8 mouse cellular contexts compared by ENCODE assay signal in the genomic region with DNA sequence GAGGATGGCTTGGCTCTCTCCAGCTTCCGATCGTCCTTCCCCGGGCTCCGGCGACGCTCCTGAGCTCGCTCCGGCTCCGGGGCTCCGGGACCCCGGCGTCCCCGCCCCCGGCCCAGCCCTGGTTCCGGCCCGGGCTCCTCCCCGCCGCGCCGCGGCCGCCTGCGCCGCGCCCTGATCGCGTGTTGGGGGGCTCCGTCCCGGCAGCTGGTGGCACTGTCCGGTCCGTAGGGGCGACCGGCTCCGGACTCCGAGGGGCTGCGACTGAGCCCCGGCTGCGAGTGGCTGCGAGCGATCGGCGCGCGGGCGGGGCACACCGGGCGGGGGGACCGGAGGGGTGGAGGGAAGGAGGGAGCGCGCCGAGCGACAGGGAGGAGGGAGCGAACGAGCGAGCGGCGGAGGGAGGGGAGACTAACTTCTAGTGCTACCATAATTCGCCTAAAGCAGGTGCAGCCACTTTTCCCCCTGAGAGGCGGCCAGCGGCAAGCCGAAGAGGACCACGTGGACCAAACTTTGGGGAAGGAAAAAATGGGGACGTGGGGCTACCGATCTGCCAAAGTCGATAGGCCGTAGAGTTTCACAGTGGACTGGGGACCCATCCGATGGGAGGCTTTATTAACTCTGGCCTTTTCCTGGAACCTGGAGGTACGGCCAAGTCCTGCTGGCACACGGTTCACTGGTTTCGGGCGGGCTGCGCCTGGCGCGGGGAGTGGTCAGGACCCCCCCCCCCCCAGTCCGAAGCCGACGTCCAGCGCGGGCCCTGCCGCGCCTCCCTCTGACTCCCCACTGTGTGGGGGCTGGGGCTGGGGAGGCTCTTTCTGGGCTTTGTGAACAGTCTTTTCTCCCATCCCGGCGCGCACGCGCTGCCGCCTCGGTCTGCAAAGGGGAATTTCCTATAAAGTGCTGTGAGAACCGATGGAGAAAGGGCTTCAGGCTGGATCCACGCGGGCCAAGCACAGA. TPM values are rescaled to one million over a fixed set of nuclear protein-coding genes. Genes with fewer than 3 reads are reported as not detected.
DNase-seq lines count a peak whose midpoint lies in the region; ATAC-seq and TF ChIP-seq lines count a peak whose summit lies in the region.

A gene (minus strand): TSS at position 263 of the 957 bp plus-strand sequence.

- peaks cover 48% of the 10 kb centered on the region for H3K27me3 ChIP-seq in erythroblast, embryonic 14.5 days (ENCODE audit: control insufficient read depth)
- no peaks in the 10 kb centered on the region for H3K27me3 ChIP-seq in intestine, postnatal 0 days (replicated peaks; ENCODE audit: control insufficient read depth, insufficient read depth, low read length)
- H3K27me3 ChIP-seq in limb, embryonic 11.5 days (ENCODE audit: control insufficient read depth, insufficient read depth, low read length): peaks cover 12% of the 10 kb centered on the region
- peaks cover 5% of the 10 kb centered on the region; the same call in 1 of the 2 replicates for H3K27me3 ChIP-seq in midbrain, embryonic 13.5 days
- no peaks in the 10 kb centered on the region for H3K27me3 ChIP-seq in small intestine, adult 2 months (ENCODE audit: control insufficient read depth, insufficient read depth, low read length)

- 0 out of 2 replicates have a peak, but pooled peaks have one; percentile 3 for TF ChIP-seq CTCF in intestine, postnatal 0 days (IDR thresholded peaks at IDR 0.05; ENCODE audit: low read depth)
- TF ChIP-seq CTCF in small intestine, adult 2 months (IDR thresholded peaks at IDR 0.05; ENCODE audit: extremely low read depth, insufficient read length, insufficient replicate concordance, low read depth, low read length): no peak

- peak within 1 kb of the TSS; percentile 95 for H3K27ac ChIP-seq in intestine, postnatal 0 days (ENCODE audit: low read depth, low read length)
- H3K27ac ChIP-seq in limb, embryonic 11.5 days (replicated peaks; ENCODE audit: low read depth, low read length): peak within 1 kb of the TSS; percentile 91
- peak within 1 kb of the TSS; percentile 94 for H3K27ac ChIP-seq in midbrain, embryonic 13.5 days
- H3K27ac ChIP-seq in small intestine, adult 2 months (ENCODE audit: insufficient read depth, low read depth, low read length): peak within 1 kb of the TSS; percentile 79

- TF ChIP-seq POLR2A in small intestine, adult 2 months (IDR thresholded peaks at IDR 0.05; ENCODE audit: low read depth, low read length): peak; percentile 42; the same call in 1 of the 2 replicates

- WGBS in intestine, postnatal 0 days: under 1% methylated on average over 90 of the region's 91 CpGs
- WGBS in limb, embryonic 11.5 days: under 1% methylated on average over 87 of the region's 91 CpGs
- under 1% methylated on average over 89 of the region's 91 CpGs for WGBS in midbrain, embryonic 13.5 days
- under 1% methylated on average over 90 of the region's 91 CpGs for WGBS in small intestine, adult 2 months

- H3K4me1 ChIP-seq in erythroblast, embryonic 14.5 days (ENCODE audit: control insufficient read depth): peaks cover 40% of the 10 kb centered on the region
- H3K4me1 ChIP-seq in intestine, postnatal 0 days (replicated peaks; ENCODE audit: control insufficient read depth, insufficient read depth, low read length): peaks cover 12% of the 10 kb centered on the region
- peaks cover 19% of the 10 kb centered on the region for H3K4me1 ChIP-seq in limb, embryonic 11.5 days (ENCODE audit: control insufficient read depth, insufficient read depth, low read length)
- H3K4me1 ChIP-seq in midbrain, embryonic 13.5 days (replicated peaks): peaks cover 57% of the 10 kb centered on the region
- H3K4me1 ChIP-seq in small intestine, adult 2 months (ENCODE audit: control insufficient read depth, insufficient read depth, insufficient read length, low read length): peaks cover 16% of the 10 kb centered on the region

- H3K4me2 ChIP-seq in intestine, postnatal 0 days (replicated peaks; ENCODE audit: low read depth): peak within 1 kb of the TSS; percentile 95
- H3K4me2 ChIP-seq in limb, embryonic 11.5 days (ENCODE audit: low read depth, severe bottlenecking): peak within 1 kb of the TSS; percentile 92
- peak within 1 kb of the TSS; percentile 93 for H3K4me2 ChIP-seq in midbrain, embryonic 13.5 days (replicated peaks)

- peak; percentile 97 for DNase-seq in embryo, embryonic 9.5 days (ENCODE audit: extremely low spot score)
- DNase-seq in limb, embryonic 11.5 days (ENCODE audit: low spot score): peak; percentile 96

- peak within 1 kb of the TSS; percentile 89 for H3K9ac ChIP-seq in intestine, postnatal 0 days (ENCODE audit: low read depth, low read length)
- peak within 1 kb of the TSS; percentile 95 for H3K9ac ChIP-seq in limb, embryonic 11.5 days (ENCODE audit: low read length)
- H3K9ac ChIP-seq in midbrain, embryonic 13.5 days (replicated peaks): peak within 1 kb of the TSS; percentile 94

- H3K4me3 ChIP-seq in erythroblast, embryonic 14.5 days (replicated peaks): peak within 1 kb of the TSS; percentile 84
- peak within 1 kb of the TSS; percentile 79 for H3K4me3 ChIP-seq in intestine, postnatal 0 days (ENCODE audit: low read depth, low read length)
- H3K4me3 ChIP-seq in limb, embryonic 11.5 days (ENCODE audit: low read depth, low read length): peak within 1 kb of the TSS; percentile 95
- H3K4me3 ChIP-seq in midbrain, embryonic 13.5 days (replicated peaks): peak within 1 kb of the TSS; percentile 86
- H3K4me3 ChIP-seq in small intestine, adult 2 months (ENCODE audit: low read depth, low read length): peak within 1 kb of the TSS; percentile 99

- no peak for ATAC-seq in erythroblast, adult 5-6 weeks (replicated peaks; ENCODE audit: low FRiP score, poor library complexity, severe bottlenecking)
- peak; percentile 85 for ATAC-seq in granulocyte monocyte progenitor cell, adult 5-6 weeks (replicated peaks; ENCODE audit: poor library complexity, severe bottlenecking)
- peak; percentile 83 for ATAC-seq in intestine, postnatal 0 days
- peak; percentile 77 for ATAC-seq in limb, embryonic 11.5 days (ENCODE audit: insufficient number of reproducible peaks, low FRiP score, low TSS enrichment, low read depth)
- ATAC-seq in midbrain, embryonic 13.5 days: peak; percentile 83

- H3K36me3 ChIP-seq in erythroblast, embryonic 14.5 days (ENCODE audit: control insufficient read depth): peaks cover 8% of the 10 kb centered on the region
- no peaks in the 10 kb centered on the region for H3K36me3 ChIP-seq in intestine, postnatal 0 days (ENCODE audit: control insufficient read depth, insufficient read depth)
- no peaks in the 10 kb centered on the region for H3K36me3 ChIP-seq in limb, embryonic 11.5 days (ENCODE audit: control insufficient read depth, insufficient read depth, low read length)
- H3K36me3 ChIP-seq in midbrain, embryonic 13.5 days: no peaks in the 10 kb centered on the region
- no peaks in the 10 kb centered on the region for H3K36me3 ChIP-seq in small intestine, adult 2 months (ENCODE audit: control insufficient read depth, insufficient read depth, low read length)

- H3K9me3 ChIP-seq in erythroblast, embryonic 14.5 days (ENCODE audit: control insufficient read depth, low read length): peaks cover 6% of the 10 kb centered on the region; the same call in 1 of the 2 replicates
- H3K9me3 ChIP-seq in intestine, postnatal 0 days (ENCODE audit: control insufficient read depth): no peaks in the 10 kb centered on the region
- no peaks in the 10 kb centered on the region for H3K9me3 ChIP-seq in limb, embryonic 11.5 days (ENCODE audit: control insufficient read depth, low read length)
- no peaks in the 10 kb centered on the region for H3K9me3 ChIP-seq in midbrain, embryonic 13.5 days

RNA-seq across cellular contexts. Expression of the gene that starts here (rescaled TPM):
- polyA plus RNA-seq in erythroblast, embryonic 14.5 days (2012): 10.1 and 10.6 TPM in 2 replicates
- 1.2 and 4.0 TPM in 2 replicates for total RNA-seq in erythroblast, adult 5-6 weeks (2015; ENCODE audit: low replicate concordance)
- 0.51 and 0.70 TPM in 2 replicates for total RNA-seq in erythroblast, adult 5-6 weeks (2017; ENCODE audit: low replicate concordance)
- total RNA-seq in granulocyte monocyte progenitor cell, adult 5-6 weeks (2014; fragmentation: Nextera tagmentation): 16.9 and 29.3 TPM in 2 replicates
- total RNA-seq in granulocyte monocyte progenitor cell, adult 5-6 weeks (2017): 3.4 and 4.0 TPM in 2 replicates
- 12.9 and 13.3 TPM in 2 replicates for polyA plus RNA-seq in intestine, postnatal 0 days (2015; fragmentation: Nextera tagmentation; extraction: Ambion mirVana)
- 30.5 and 30.7 TPM in 2 replicates for polyA plus RNA-seq in limb, embryonic 11.5 days (2014; fragmentation: Nextera tagmentation; extraction: Ambion mirVana)
- polyA plus RNA-seq in midbrain, embryonic 13.5 days (2015; fragmentation: Nextera tagmentation; extraction: Ambion mirVana): 16.0 and 25.2 TPM in 2 replicates
- 66.9 and 126 TPM in 2 replicates for polyA plus RNA-seq in small intestine, adult 2 months (2012; rRNA removed)
